Mouse (Mus musculus) mammary gland, adult 2 months (tissue): ENCODE data around the gene Zfp85. TPM values are rescaled to one million over a fixed set of nuclear protein-coding genes. Genes with fewer than 3 reads are reported as not detected.

Experiments
- polyA plus RNA-seq: library from polyadenylated mRNA; depleted of rRNA; stranded (reverse); fragments of >200 nt; gene quantifications from 2 replicates; pipeline ENCODE4 v1.2.3, GENCODE M21; 2012; ENCODE audit warnings: low replicate concordance; rRNA removed

Gene Zfp85
- 0.23 and 1.5 TPM in 2 replicates for polyA plus RNA-seq

DNA sequence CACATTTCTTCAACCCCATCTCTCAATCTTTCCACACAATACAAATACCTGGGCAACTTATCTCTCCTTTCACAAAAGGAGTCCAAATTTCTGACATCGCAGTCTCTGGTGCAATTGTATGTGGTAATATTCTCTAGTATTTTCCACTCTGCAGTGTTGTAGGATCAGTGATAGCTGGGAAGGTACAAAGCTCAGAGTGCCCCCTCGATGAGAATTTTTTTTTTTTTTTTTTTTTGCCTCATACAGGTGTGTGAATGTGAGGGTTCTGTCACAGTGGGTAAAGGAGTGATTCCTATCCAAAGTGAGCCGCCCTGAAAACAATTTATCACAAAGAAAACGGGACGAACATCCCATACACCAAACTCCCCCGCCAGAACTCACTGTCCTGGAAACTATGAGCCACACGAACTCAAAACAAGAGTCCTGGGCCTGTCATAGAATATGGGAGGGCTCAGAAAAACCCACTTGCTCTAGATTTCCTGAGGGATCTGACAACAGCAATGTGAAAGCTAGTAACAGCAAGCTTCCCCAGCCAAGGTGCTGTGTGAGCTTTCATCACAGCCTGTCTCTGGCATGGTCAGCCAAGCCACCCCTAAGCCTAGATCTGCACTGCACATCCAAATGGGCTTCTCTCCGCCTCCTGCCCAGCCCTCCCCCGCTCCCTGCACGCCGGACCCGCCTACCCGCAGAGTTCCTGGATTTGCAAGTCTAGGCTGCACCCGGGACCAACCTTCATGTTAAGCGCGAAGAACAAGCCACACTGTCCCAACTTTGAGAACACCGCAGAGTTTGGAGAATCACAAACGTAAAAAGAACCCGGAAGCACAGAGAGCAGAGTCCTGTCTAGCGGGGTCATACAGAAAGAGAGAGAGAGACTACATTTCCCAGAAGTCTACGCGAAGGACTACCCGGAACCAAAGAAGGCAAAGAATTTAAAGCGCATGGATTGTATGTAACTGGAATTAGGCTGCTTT lies at the start of gene Zfp85:
Gene Zfp85, minus strand, starts transcription at position 896 of the 974 bp plus-strand sequence.

GRCm38 (mm10) chr13:67779265-67780221 lies 24.5 kb upstream of the Zfp85 start, which contains the start of gene Zfp493:
Gene Zfp493 (plus strand): TSS chr13:67779693.

DNA sequence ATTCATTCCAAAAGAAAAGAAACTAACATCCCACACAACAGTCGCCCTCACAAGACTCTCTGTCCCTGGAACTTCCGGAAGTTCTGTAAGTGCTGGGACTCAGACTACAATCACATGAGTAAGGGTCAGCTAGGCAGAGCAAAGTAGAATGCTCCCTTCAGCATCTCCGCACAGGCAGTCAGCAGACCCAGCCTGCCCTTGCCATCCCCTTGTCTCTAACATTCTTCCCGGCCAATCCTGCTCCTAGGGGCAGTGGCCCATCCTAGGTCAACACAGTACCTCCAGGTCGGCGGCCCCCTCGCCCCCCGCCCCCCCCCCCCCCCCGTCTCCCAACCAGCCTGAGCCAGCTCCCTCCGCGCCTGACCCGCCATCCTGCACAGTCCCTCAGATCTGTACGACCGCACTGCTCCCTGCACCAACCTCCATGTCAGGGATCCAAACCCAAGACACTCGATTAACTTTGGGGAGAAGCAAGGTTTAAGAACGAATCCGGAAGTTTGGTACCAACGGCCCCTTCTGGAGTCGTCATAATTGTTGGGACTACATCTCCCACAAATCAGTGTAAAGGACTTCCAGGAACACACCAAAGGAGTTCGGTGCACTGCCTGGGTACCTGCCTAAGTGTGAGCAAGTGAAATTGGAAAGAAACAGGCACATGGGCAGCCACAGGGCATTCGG lies 26.2 kb downstream of the Zfp85 start, which contains the start of gene Zfp65:
Gene Zfp65, minus strand, starts transcription at position 533 of the 678 bp plus-strand sequence.

Other genes with a start within 250 kb of the Zfp85 start
- gene Gm26965, start 229.1 kb downstream of the Zfp85 start, polyA plus RNA-seq = not detected in 2 replicates
- 18.0 and 34.5 TPM in 2 replicates for gene Zfp87, start 229.1 kb downstream of the Zfp85 start, polyA plus RNA-seq
- 1.9 and 2.3 TPM in 2 replicates for gene Zfp748, start 201.4 kb downstream of the Zfp85 start, polyA plus RNA-seq
- 0.22 and 0.85 TPM in 2 replicates for gene Zfp729b, start 145.5 kb downstream of the Zfp85 start, polyA plus RNA-seq
- 0.17 TPM in 1 of 2 replicates, not detected in the other for gene Gm49345, start 117.5 kb downstream of the Zfp85 start, polyA plus RNA-seq
- gene Zfp729a, start 117.4 kb downstream of the Zfp85 start, polyA plus RNA-seq = 0.39 and 1.6 TPM in 2 replicates
- 3.0 and 7.4 TPM in 2 replicates for gene Zfp738, start 68.2 kb downstream of the Zfp85 start, polyA plus RNA-seq
- gene Zfp65, start 26.1 kb downstream of the Zfp85 start, polyA plus RNA-seq = 0.47 and 1.3 TPM in 2 replicates
- gene Zfp493, start 24.5 kb upstream of the Zfp85 start, polyA plus RNA-seq = 0.82 and 1.5 TPM in 2 replicates
- 0.29 and 0.85 TPM in 2 replicates for gene Zfp273, start 58.5 kb upstream of the Zfp85 start, polyA plus RNA-seq
- 0.75 TPM in 1 of 2 replicates, not detected in the other for gene Gm10037, start 75.9 kb upstream of the Zfp85 start, polyA plus RNA-seq
- not detected in 2 replicates for gene BC048507, start 108.1 kb upstream of the Zfp85 start, polyA plus RNA-seq